Mouse (Mus musculus): ENCODE measurements at regions not wholly inside any gene's neighbourhood (a gene's known extent, or its start where the extent isn't known, plus 50 kb on each side); places are given as distances from the start of the nearest gene placed in this dataset.

DNA sequence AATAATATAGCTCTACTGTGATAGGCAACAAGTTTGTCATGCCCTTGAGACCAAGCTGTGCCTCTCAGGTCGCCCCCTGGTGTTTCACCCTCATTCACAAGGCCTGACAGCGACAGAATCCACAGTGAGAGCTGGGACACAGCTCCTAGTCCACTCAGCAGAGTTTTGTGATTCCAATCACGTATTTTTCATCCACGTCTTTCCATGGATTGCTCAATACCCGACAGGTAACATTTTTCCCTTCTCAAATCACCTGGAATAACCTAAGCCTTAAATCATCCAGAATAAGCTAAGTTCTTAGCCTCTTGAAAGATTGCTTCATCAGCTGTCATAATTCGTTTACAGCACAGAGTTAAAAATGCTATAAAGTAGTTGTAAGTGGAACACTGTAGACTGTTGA, 211.3 kb downstream of the Ccdc91 start:
- WGBS (ENCODE audit: insufficient replicate concordance) = 39% methylated on average over 6 of the region's 6 CpGs
- ATAC-seq (ENCODE audit: insufficient read depth) = no peak

DNA sequence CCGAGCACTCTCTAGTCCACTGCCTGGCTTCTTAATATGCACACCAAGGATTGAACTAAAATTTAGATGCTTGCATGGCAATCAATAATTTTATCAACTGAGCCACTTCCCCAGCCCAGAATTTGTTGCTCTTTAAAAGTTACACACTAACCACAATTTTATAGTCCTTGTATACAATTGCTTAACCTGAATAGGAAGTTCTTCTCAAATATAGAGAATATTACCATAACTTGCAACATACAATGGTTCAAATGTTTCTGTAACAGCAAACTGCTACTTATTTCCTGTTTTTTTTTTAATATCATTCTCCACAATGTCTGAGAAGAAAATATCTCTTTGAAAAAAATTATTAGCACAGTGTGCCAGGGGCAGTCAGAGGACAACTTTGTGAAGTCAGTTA, 222.6 kb downstream of the Ccdc91 start:
- no peak for ATAC-seq (ENCODE audit: insufficient read depth)
- DNase-seq (ENCODE audit: low read depth in 3 of 3, low spot score in 3 of 3) = no peak
- H3K9me3 ChIP-seq (ENCODE audit: control insufficient read depth, low read length) = no peaks in the 10 kb centered on the region
- no peak for TF ChIP-seq EP300 (IDR thresholded peaks at IDR 0.05; ENCODE audit: low read depth)
- no peak for TF ChIP-seq CTCF (IDR thresholded peaks at IDR 0.05; ENCODE audit: low read depth)
- no peaks in the 10 kb centered on the region for H3K27me3 ChIP-seq (ENCODE audit: control insufficient read depth, insufficient read depth, low read length)
- no peaks in the 10 kb centered on the region for H3K4me1 ChIP-seq (replicated peaks; ENCODE audit: control insufficient read depth in 2 of 2, insufficient read depth in 2 of 2, low read length in 1 of 2)
- H3K4me3 ChIP-seq (ENCODE audit: insufficient read depth in 1 of 2, low read depth in 2 of 2, low read length in 2 of 2) = no peak overlapping the region
- no peak overlapping the region for H3K4me2 ChIP-seq (ENCODE audit: low read depth)
- no peaks in the 10 kb centered on the region for H3K36me3 ChIP-seq (replicated peaks; ENCODE audit: control insufficient read depth, insufficient read depth, low read depth)
- WGBS (ENCODE audit: insufficient replicate concordance) = 46% methylated on average over 1 of the region's 1 CpGs
- no peak overlapping the region for H3K9ac ChIP-seq (replicated peaks)
- H3K27ac ChIP-seq = no peak overlapping the region

More for the DNA sequence above, 211.3 kb downstream of the Ccdc91 start:
- H3K4me2 ChIP-seq (ENCODE audit: low read depth) = no peak overlapping the region
- no peak overlapping the region for H3K9ac ChIP-seq (replicated peaks)
- DNase-seq (ENCODE audit: low read depth in 3 of 3, low spot score in 3 of 3) = no peak
- no peak overlapping the region for H3K4me3 ChIP-seq (ENCODE audit: insufficient read depth in 1 of 2, low read depth in 2 of 2, low read length in 2 of 2)
- no peaks in the 10 kb centered on the region for H3K9me3 ChIP-seq (ENCODE audit: control insufficient read depth, low read length)
- no peak overlapping the region for H3K27ac ChIP-seq
- H3K27me3 ChIP-seq (ENCODE audit: control insufficient read depth, insufficient read depth, low read length) = no peaks in the 10 kb centered on the region
- no peaks in the 10 kb centered on the region for H3K4me1 ChIP-seq (replicated peaks; ENCODE audit: control insufficient read depth in 2 of 2, insufficient read depth in 2 of 2, low read length in 1 of 2)
- H3K36me3 ChIP-seq (replicated peaks; ENCODE audit: control insufficient read depth, insufficient read depth, low read depth) = no peaks in the 10 kb centered on the region
- no peak for TF ChIP-seq EP300 (IDR thresholded peaks at IDR 0.05; ENCODE audit: low read depth)
- no peak for TF ChIP-seq CTCF (IDR thresholded peaks at IDR 0.05; ENCODE audit: low read depth)

DNA sequence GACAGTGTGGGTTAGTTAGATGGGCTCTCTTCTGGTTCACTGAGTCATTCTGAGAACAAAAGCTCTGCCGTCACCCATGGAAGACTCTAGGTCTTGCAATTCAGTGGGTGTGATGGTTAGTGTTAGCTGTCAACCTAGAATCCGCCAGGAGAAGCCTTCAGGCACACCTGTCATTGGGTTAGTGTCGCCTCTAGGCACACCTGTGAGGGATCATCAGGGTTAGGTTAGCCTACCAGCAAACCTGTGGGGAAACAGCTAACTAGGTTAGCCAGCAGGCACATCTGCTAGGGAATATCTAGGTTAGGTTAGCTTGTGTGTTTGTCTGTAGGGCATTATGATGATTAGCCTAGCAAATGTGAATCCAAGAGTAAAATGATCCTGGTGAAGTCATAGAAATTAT, 223.8 kb downstream of the Ccdc91 start:
- WGBS (ENCODE audit: insufficient replicate concordance) = 41% methylated on average over 3 of the region's 3 CpGs
- Histone ChIP-seq H3K9me3 (ENCODE audit: control insufficient read depth, low read length) (no peaks in the 10 kb centered on the region), H3K4me2 (ENCODE audit: low read depth) (no peak overlapping the region), H3K4me1 (replicated peaks; ENCODE audit: control insufficient read depth in 2 of 2, insufficient read depth in 2 of 2, low read length in 1 of 2) (no peaks in the 10 kb centered on the region), H3K36me3 (replicated peaks; ENCODE audit: control insufficient read depth, insufficient read depth, low read depth) (no peaks in the 10 kb centered on the region), H3K9ac (replicated peaks) (no peak overlapping the region), H3K27ac (no peak overlapping the region), H3K4me3 (ENCODE audit: insufficient read depth in 1 of 2, low read depth in 2 of 2, low read length in 2 of 2) (no peak overlapping the region), H3K27me3 (ENCODE audit: control insufficient read depth, insufficient read depth, low read length) (no peaks in the 10 kb centered on the region)
- no peak for DNase-seq (ENCODE audit: low read depth in 3 of 3, low spot score in 3 of 3)
- TF ChIP-seq CTCF (IDR thresholded peaks at IDR 0.05; ENCODE audit: low read depth) = no peak
- no peak for TF ChIP-seq EP300 (IDR thresholded peaks at IDR 0.05; ENCODE audit: low read depth)
- no peak for ATAC-seq (ENCODE audit: insufficient read depth)

DNA sequence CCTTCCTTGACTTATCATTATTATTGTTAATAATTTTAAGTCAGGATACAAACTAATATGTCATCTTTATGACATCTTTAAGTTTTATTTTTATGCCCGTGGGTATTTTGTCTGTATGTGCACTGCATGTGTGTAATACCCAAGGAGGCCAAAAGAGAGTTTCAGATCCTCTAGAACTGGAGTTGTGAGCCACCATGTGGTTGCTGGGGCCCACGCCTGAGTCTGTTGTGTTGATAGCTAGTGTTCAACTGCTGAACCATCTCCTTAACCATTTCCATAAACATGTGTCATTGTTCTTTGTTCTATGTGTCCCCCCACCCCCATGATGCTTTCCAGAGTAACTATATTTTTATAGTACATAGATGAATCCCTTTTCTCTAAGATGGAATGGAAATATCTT, 225.0 kb downstream of the Ccdc91 start:
- DNase-seq (ENCODE audit: low read depth in 3 of 3, low spot score in 3 of 3) (no peak), ATAC-seq (ENCODE audit: insufficient read depth) (no peak)
- 39% methylated on average over 2 of the region's 2 CpGs for WGBS (ENCODE audit: insufficient replicate concordance)
- H3K4me3 ChIP-seq (ENCODE audit: insufficient read depth in 1 of 2, low read depth in 2 of 2, low read length in 2 of 2) = no peak overlapping the region
- no peak for TF ChIP-seq EP300 (IDR thresholded peaks at IDR 0.05; ENCODE audit: low read depth)
- no peak for TF ChIP-seq CTCF (IDR thresholded peaks at IDR 0.05; ENCODE audit: low read depth)
- H3K9ac ChIP-seq (replicated peaks) = no peak overlapping the region
- H3K4me1 ChIP-seq (replicated peaks; ENCODE audit: control insufficient read depth in 2 of 2, insufficient read depth in 2 of 2, low read length in 1 of 2) = no peaks in the 10 kb centered on the region
- no peak overlapping the region for H3K4me2 ChIP-seq (ENCODE audit: low read depth)
- H3K27ac ChIP-seq = no peak overlapping the region
- H3K27me3 ChIP-seq (ENCODE audit: control insufficient read depth, insufficient read depth, low read length) = no peaks in the 10 kb centered on the region
- no peaks in the 10 kb centered on the region for H3K36me3 ChIP-seq (replicated peaks; ENCODE audit: control insufficient read depth, insufficient read depth, low read depth)
- no peaks in the 10 kb centered on the region for H3K9me3 ChIP-seq (ENCODE audit: control insufficient read depth, low read length)

DNA sequence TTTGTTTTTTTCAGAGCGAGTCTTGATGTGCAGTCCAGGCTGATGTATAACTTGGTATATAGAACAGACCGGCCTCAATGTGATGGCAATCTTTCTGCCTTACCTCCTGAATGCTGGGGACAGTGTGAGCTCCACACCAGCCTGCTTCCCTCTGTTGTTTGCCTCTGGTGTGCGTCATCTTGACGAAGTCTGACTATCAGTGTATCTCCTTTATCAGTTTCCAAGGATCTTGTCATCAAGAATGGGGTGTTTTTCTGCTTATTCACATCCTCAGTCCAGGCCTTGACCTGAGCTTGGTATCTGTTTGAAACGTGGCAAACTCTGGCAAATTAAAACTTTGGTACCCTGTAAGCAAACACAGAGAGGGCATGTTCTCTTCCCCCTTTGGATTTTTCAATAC, 226.3 kb downstream of the Ccdc91 start:
- Histone ChIP-seq H3K27me3 (ENCODE audit: control insufficient read depth, insufficient read depth, low read length) (no peaks in the 10 kb centered on the region), H3K4me3 (ENCODE audit: insufficient read depth in 1 of 2, low read depth in 2 of 2, low read length in 2 of 2) (no peak overlapping the region), H3K4me2 (ENCODE audit: low read depth) (no peak overlapping the region), H3K4me1 (replicated peaks; ENCODE audit: control insufficient read depth in 2 of 2, insufficient read depth in 2 of 2, low read length in 1 of 2) (no peaks in the 10 kb centered on the region), H3K9ac (replicated peaks) (no peak overlapping the region), H3K27ac (no peak overlapping the region), H3K36me3 (replicated peaks; ENCODE audit: control insufficient read depth, insufficient read depth, low read depth) (no peaks in the 10 kb centered on the region), H3K9me3 (ENCODE audit: control insufficient read depth, low read length) (no peaks in the 10 kb centered on the region)
- ATAC-seq (ENCODE audit: insufficient read depth) = no peak
- DNase-seq (ENCODE audit: low read depth in 3 of 3, low spot score in 3 of 3) = no peak
- no peak for TF ChIP-seq CTCF (IDR thresholded peaks at IDR 0.05; ENCODE audit: low read depth)
- no peak for TF ChIP-seq EP300 (IDR thresholded peaks at IDR 0.05; ENCODE audit: low read depth)
- 41% methylated on average over 5 of the region's 5 CpGs for WGBS (ENCODE audit: insufficient replicate concordance)

Data from liver, embryonic 14.5 days (tissue).